Mouse (Mus musculus) kidney, adult 2 months (tissue): Measurements from ENCODE around the gene Prkaca.

Experiments
- CTCF ChIP-seq: fragments of 200-500 bp; conservative IDR thresholded peaks from 2 replicates; pipeline ENCODE4 v1.5.1; 2011; ENCODE audit warnings: low read depth, mild to moderate bottlenecking, control low read depth, low read length, moderate library complexity, mixed read lengths; ENCODE audit not compliant: insufficient read depth, insufficient read length
- POLR2A ChIP-seq: fragments of 200-500 bp; IDR thresholded peaks from one replicate; pipeline ENCODE4 v1.6.1; 2011; ENCODE audit warnings: low read depth, low read length, control low read depth

GRCm38 (mm10) chr8:84042948-84043342 is 70.2 kb downstream of the Prkaca start:
- no peak for TF ChIP-seq CTCF
- TF ChIP-seq POLR2A = no peak
